Mouse (Mus musculus): ENCODE measurements around the gene Ap2m1. TPM values are rescaled to one million over a fixed set of nuclear protein-coding genes. Genes with fewer than 3 reads are reported as not detected.
A peak's percentile ranks its signal among the peaks of the same experiment; 100 is the strongest.

Gene Ap2m1
- polyA plus RNA-seq, 1 experiment from 2014 or later, result 970 TPM

- no peak for ATAC-seq
- H3K36me3 ChIP-seq (ENCODE audit: poor library complexity, severe bottlenecking), result peaks cover 60% of the 10 kb centered on the region
- 0 out of 2 replicates have a peak overlapping the region, but pooled peaks have one; percentile 75 for H3K27ac ChIP-seq
Measured at GRCm38 (mm10) chr16:20536081-20536665, 895 bp downstream of the Ap2m1 start.

GRCm38 (mm10) chr16:20537071-20537471 is 1.8 kb downstream of the Ap2m1 start:
- ATAC-seq, result no peak
- Histone ChIP-seq H3K27ac (no peak overlapping the region), H3K27me3 (no peaks in the 10 kb centered on the region), H3K9me3 (replicated peaks) (no peaks in the 10 kb centered on the region), H3K9ac (peak overlapping the region; percentile 97), H3K36me3 (ENCODE audit: poor library complexity, severe bottlenecking) (peaks cover 60% of the 10 kb centered on the region), H3K4me1 (peaks cover 28% of the 10 kb centered on the region), H3K4me2 (peak overlapping the region; percentile 93), H3K4me3 (peak overlapping the region; percentile 91)
- 9% methylated on average over 5 of the region's 5 CpGs for WGBS

More at GRCm38 (mm10) chr16:20536081-20536665, 895 bp downstream of the Ap2m1 start:
- H3K4me2 ChIP-seq, result peak overlapping the region; percentile 93
- H3K4me3 ChIP-seq, result peak overlapping the region; percentile 91
- no peaks in the 10 kb centered on the region for H3K27me3 ChIP-seq
- peaks cover 28% of the 10 kb centered on the region for H3K4me1 ChIP-seq
- peak overlapping the region; percentile 97 for H3K9ac ChIP-seq
- 36% methylated on average over 9 of the region's 9 CpGs for WGBS
- H3K9me3 ChIP-seq (replicated peaks), result no peaks in the 10 kb centered on the region

GRCm38 (mm10) chr16:20537601-20538320 is 2.5 kb downstream of the Ap2m1 start:
- Histone ChIP-seq H3K36me3 (ENCODE audit: poor library complexity, severe bottlenecking) (peaks cover 63% of the 10 kb centered on the region), H3K4me2 (peak overlapping the region; percentile 93), H3K4me3 (peak overlapping the region; percentile 91), H3K27me3 (no peaks in the 10 kb centered on the region), H3K9me3 (replicated peaks) (no peaks in the 10 kb centered on the region), H3K4me1 (peaks cover 28% of the 10 kb centered on the region), H3K27ac (no peak overlapping the region), H3K9ac (peak overlapping the region; percentile 97)
- no peak for ATAC-seq
- 29% methylated on average over 6 of the region's 6 CpGs for WGBS

- Histone ChIP-seq H3K36me3 (ENCODE audit: poor library complexity, severe bottlenecking) (peaks cover 70% of the 10 kb centered on the region), H3K9ac (no peak overlapping the region), H3K27me3 (no peaks in the 10 kb centered on the region), H3K9me3 (replicated peaks) (no peaks in the 10 kb centered on the region), H3K4me2 (no peak overlapping the region), H3K27ac (no peak overlapping the region), H3K4me1 (peaks cover 28% of the 10 kb centered on the region), H3K4me3 (no peak overlapping the region)
- no peak for ATAC-seq
- 77% methylated on average over 3 of the region's 3 CpGs for WGBS
Measured at GRCm38 (mm10) chr16:20539649-20540048, 4.4 kb downstream of the Ap2m1 start.

GRCm38 (mm10) chr16:20540438-20540837 is 5.2 kb downstream of the Ap2m1 start:
- Histone ChIP-seq H3K36me3 (ENCODE audit: poor library complexity, severe bottlenecking) (peaks cover 78% of the 10 kb centered on the region), H3K27me3 (no peaks in the 10 kb centered on the region), H3K9me3 (replicated peaks) (no peaks in the 10 kb centered on the region), H3K4me2 (no peak overlapping the region), H3K27ac (no peak overlapping the region), H3K4me1 (peaks cover 28% of the 10 kb centered on the region), H3K9ac (no peak overlapping the region), H3K4me3 (no peak overlapping the region)
- WGBS, result 90% methylated on average over 4 of the region's 4 CpGs
- ATAC-seq, result no peak

- 94% methylated on average over 10 of the region's 10 CpGs for WGBS
- H3K4me1 ChIP-seq, result peaks cover 18% of the 10 kb centered on the region
- no peak overlapping the region for H3K9ac ChIP-seq
- no peaks in the 10 kb centered on the region for H3K27me3 ChIP-seq
- peaks cover 60% of the 10 kb centered on the region for H3K36me3 ChIP-seq (ENCODE audit: poor library complexity, severe bottlenecking)
- no peaks in the 10 kb centered on the region for H3K9me3 ChIP-seq (replicated peaks)
- no peak overlapping the region for H3K27ac ChIP-seq
- H3K4me2 ChIP-seq, result no peak overlapping the region
- no peak for ATAC-seq
- H3K4me3 ChIP-seq, result no peak overlapping the region
Measured at GRCm38 (mm10) chr16:20545696-20546095, 10.4 kb downstream of the Ap2m1 start.

- peaks cover 18% of the 10 kb centered on the region for H3K4me1 ChIP-seq
- no peaks in the 10 kb centered on the region for H3K27me3 ChIP-seq
- peak overlapping the region; percentile 84; the same call in 1 of the 2 replicates for H3K4me3 ChIP-seq
- peak overlapping the region; percentile 89 for H3K4me2 ChIP-seq
- ATAC-seq, result no peak
- H3K36me3 ChIP-seq (ENCODE audit: poor library complexity, severe bottlenecking), result peaks cover 58% of the 10 kb centered on the region
- no peak overlapping the region for H3K27ac ChIP-seq
- 55% methylated on average over 5 of the region's 5 CpGs for WGBS
- H3K9ac ChIP-seq, result 0 out of 2 replicates have a peak overlapping the region, but pooled peaks have one; percentile 65
- no peaks in the 10 kb centered on the region for H3K9me3 ChIP-seq (replicated peaks)
Measured at GRCm38 (mm10) chr16:20547423-20547822, 12.1 kb downstream of the Ap2m1 start.

- Histone ChIP-seq H3K27me3 (no peaks in the 10 kb centered on the region), H3K36me3 (ENCODE audit: poor library complexity, severe bottlenecking) (peaks cover 60% of the 10 kb centered on the region), H3K9ac (peak within 1 kb of the TSS; percentile 89), H3K9me3 (replicated peaks) (no peaks in the 10 kb centered on the region), H3K4me2 (peak within 1 kb of the TSS; percentile 89), H3K4me1 (peaks cover 18% of the 10 kb centered on the region), H3K27ac (0 out of 2 replicates have a peak within 1 kb of the TSS, but pooled peaks have one; percentile 57), H3K4me3 (peak within 1 kb of the TSS; percentile 84)
- peak; percentile 99 for ATAC-seq
- under 1% methylated on average over 56 of the region's 56 CpGs for WGBS
Measured at GRCm38 (mm10) chr16:20548096-20548948, 13.0 kb downstream of the Ap2m1 start, which contains the start of gene Abcf3. TSS of gene Abcf3 (plus strand) at chr16:20548577.

- Histone ChIP-seq H3K9ac (peak overlapping the region; percentile 89), H3K4me1 (peaks cover 18% of the 10 kb centered on the region), H3K4me2 (peak overlapping the region; percentile 89), H3K27ac (no peak overlapping the region), H3K4me3 (peak overlapping the region; percentile 84), H3K36me3 (ENCODE audit: poor library complexity, severe bottlenecking) (peaks cover 60% of the 10 kb centered on the region), H3K9me3 (replicated peaks) (no peaks in the 10 kb centered on the region), H3K27me3 (no peaks in the 10 kb centered on the region)
- WGBS, result 54% methylated on average over 9 of the region's 9 CpGs
- no peak for ATAC-seq
Measured at GRCm38 (mm10) chr16:20549161-20549560, 13.9 kb downstream of the Ap2m1 start.

- ATAC-seq, result no peak
- no peak overlapping the region for H3K4me2 ChIP-seq
- H3K27me3 ChIP-seq, result no peaks in the 10 kb centered on the region
- no peak overlapping the region for H3K9ac ChIP-seq
- WGBS, result 96% methylated on average over 5 of the region's 5 CpGs
- no peak overlapping the region for H3K4me3 ChIP-seq
- peaks cover 18% of the 10 kb centered on the region for H3K4me1 ChIP-seq
- H3K36me3 ChIP-seq (ENCODE audit: poor library complexity, severe bottlenecking), result peaks cover 58% of the 10 kb centered on the region
- no peaks in the 10 kb centered on the region for H3K9me3 ChIP-seq (replicated peaks)
- H3K27ac ChIP-seq, result no peak overlapping the region
Measured at GRCm38 (mm10) chr16:20551691-20552090, 16.4 kb downstream of the Ap2m1 start.

- Histone ChIP-seq H3K9ac (no peak overlapping the region; the same call in 1 of the 2 replicates), H3K27me3 (no peaks in the 10 kb centered on the region), H3K4me3 (no peak overlapping the region), H3K4me2 (no peak overlapping the region), H3K27ac (no peak overlapping the region), H3K4me1 (peaks cover 16% of the 10 kb centered on the region), H3K36me3 (ENCODE audit: poor library complexity, severe bottlenecking) (peaks cover 62% of the 10 kb centered on the region), H3K9me3 (replicated peaks) (no peaks in the 10 kb centered on the region)
- no peak for ATAC-seq
- 86% methylated on average over 1 of the region's 1 CpGs for WGBS
Measured at GRCm38 (mm10) chr16:20552594-20552993, 17.3 kb downstream of the Ap2m1 start.

GRCm38 (mm10) chr16:20555000-20555399 is 19.7 kb downstream of the Ap2m1 start:
- no peak overlapping the region for H3K9ac ChIP-seq
- H3K9me3 ChIP-seq (replicated peaks), result no peaks in the 10 kb centered on the region
- no peak overlapping the region for H3K4me2 ChIP-seq
- H3K27me3 ChIP-seq, result no peaks in the 10 kb centered on the region
- no peaks in the 10 kb centered on the region for H3K4me1 ChIP-seq
- H3K27ac ChIP-seq, result no peak overlapping the region
- H3K4me3 ChIP-seq, result no peak overlapping the region
- ATAC-seq, result no peak
- H3K36me3 ChIP-seq (ENCODE audit: poor library complexity, severe bottlenecking), result peaks cover 84% of the 10 kb centered on the region
- 91% methylated on average over 6 of the region's 6 CpGs for WGBS

Measured in forebrain, embryonic 13.5 days (tissue).